Mouse (Mus musculus) layer of hippocampus, postnatal 10 days (tissue): ENCODE data around the gene Eps8l3. TPM values are rescaled to one million over a fixed set of nuclear protein-coding genes. Genes with fewer than 3 reads are reported as not detected.

Experiments used
- DNase-seq, 2 experiments: peaks; one replicate each; pipeline ENCODE4 v3.0.0; 2021; ENCODE audit warnings: low spot score in 2 of 2
- long read RNA-seq: library from polyadenylated mRNA; stranded (forward); transcript quantifications from one replicate; pipeline ENCODE4 v2.0.0, GENCODE M21; 2023
- total RNA-seq, 2 experiments: library from RNA; stranded (reverse); gene quantifications; 2 replicates each; pipeline ENCODE4 v1.2.3; 2021

Eps8l3 gene
- not detected for total RNA-seq
- long read RNA-seq = 0 reads

- DNase-seq = no peak
Observed at GRCm38 (mm10) chr3:107877005-107877404, at the start of gene Eps8l3. Gene Eps8l3 (plus strand): TSS chr3:107877229.

DNA sequence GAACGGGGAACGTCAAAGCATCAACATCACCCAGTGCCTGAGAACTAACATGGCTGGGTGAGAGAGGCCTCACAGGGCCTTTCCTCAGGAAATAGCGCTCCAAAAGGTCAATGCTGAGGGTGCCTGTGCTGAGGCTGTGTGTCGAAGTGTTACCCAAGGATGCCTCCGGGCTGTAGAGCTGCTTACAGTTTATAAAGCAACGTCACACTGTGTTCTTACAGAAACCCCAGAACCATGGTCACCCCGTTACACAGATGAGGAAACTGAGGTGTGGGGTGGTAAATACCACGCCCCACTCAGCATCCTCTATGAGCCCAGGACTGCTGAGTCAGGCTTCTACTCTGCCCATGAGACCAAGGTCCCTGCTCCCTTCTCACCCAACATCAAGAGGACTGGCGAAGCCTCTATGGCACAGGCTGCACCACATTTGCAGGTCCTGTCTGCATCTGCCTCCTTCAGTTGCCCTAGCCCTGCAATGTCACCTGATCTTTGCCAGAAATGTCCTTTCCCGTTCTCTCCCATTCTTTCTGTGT, 49.1 kb upstream of the Eps8l3 start:
- no peak for DNase-seq

DNA sequence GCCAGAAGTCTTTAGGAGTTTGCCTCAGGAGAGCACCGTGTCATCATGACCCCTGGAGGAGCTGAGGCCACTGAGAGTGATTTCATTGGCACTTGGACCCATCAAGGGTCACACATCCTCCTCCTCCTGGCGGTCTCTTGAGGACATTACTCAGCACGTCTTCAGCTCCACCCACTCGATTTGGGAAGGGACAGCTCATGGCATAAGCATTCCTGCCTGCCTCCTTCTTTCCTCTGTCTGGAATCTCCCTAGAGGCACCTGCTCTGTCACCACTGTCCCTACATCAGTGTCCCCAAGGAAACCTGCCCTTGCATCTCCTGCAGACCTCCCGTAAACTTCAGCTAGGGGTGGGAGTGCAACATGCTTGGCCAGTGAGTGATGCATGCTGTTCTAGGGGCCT, 48.5 kb upstream of the Eps8l3 start:
- no peak for DNase-seq

GRCm38 (mm10) chr3:107828997-107829396, 48.0 kb upstream of the Eps8l3 start:
- no peak for DNase-seq

GRCm38 (mm10) chr3:107829625-107830024, 47.4 kb upstream of the Eps8l3 start:
- no peak for DNase-seq

- DNase-seq = peak in 1 of 2 experiments; percentile 33
Observed at GRCm38 (mm10) chr3:107831875-107832554, 45.0 kb upstream of the Eps8l3 start.

DNA sequence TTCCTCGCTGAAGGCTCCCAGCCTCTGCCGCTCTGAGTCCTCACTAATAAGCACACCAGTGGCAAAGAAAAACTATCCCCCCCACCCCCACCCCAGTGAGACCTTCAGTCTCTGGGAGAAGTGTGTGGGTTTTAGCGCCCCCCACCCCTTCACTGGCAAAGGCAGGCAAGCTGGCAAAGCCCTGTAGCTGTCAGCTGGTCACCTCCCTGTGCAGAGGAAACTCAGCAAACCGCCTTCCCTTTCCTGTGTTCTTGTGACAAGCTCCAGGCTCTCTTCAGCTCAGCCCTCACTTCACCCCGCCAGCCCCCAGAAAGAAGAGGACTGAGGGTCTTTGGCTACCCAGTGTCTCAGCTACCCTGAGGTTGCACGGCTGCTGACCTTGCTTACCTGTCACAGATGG, 44.4 kb upstream of the Eps8l3 start:
- DNase-seq = peak in 1 of 2 experiments; percentile 43

DNA sequence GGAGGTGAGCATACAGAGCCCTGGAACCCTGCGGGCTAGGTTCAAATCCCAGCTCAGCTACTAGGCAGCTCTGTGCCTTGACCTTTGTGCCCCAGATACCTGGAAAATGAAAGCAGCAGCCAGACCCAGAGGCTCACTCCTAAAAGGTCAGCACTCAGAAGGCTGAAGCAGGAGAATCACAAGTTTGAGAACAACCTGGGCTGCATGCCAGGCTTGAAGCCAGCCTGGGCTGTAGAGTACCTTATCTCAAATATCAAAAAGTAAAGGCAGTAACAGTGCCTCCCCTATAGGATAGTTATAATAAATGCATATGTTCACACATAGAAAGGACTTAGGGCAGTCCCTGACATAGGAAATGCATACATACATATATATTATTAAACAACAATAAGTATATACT, 43.7 kb upstream of the Eps8l3 start:
- no peak for DNase-seq

DNA sequence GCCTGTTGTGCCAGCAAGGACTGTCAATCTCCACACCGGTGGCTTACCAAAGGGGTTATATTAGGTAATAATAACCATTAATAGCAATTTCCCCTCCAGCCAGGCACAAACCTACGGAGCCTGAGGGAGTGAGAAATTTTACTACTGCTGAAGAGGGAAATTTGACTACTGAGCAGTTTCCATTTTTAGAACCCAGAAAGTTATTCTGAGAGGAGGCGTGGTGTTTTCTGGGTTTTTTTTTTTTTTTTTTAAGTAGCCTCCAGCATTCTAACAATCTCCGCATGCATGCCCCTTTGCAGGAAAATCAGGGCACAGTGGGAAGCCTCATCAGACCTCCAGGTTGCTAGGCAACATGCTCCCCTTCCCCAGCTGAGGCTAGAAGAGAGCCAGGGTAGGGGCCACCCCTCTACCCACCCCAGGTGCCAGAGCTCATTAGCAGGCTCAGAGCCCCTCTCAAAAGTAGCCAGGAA, 43.1 kb upstream of the Eps8l3 start:
- peak in 1 of 2 experiments; percentile 51 for DNase-seq

GRCm38 (mm10) chr3:107835301-107835700, 41.7 kb upstream of the Eps8l3 start:
- DNase-seq = no peak

- DNase-seq = no peak
Observed at GRCm38 (mm10) chr3:107839855-107840254, 37.2 kb upstream of the Eps8l3 start.

- DNase-seq = no peak
Observed at GRCm38 (mm10) chr3:107840855-107841254, 36.2 kb upstream of the Eps8l3 start.

DNA sequence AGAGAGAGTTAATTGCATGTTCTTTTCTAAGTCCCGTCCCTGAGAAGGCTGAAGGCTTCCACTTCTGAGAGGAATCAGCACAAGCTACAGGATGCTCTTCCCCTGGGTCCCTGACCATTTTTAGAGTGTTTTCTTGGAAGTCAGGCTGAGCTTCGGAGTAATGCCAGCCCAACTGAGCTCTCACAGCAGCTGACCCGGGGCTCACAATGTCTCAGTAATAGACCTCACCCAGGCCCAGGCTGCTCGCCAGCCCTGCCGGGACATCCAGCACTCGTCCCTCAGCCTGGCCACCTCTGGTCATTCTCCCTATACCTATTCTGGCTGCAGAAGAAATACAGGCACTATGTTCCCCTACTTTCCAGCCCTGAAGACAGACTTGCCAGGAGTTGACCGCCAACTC, 35.7 kb upstream of the Eps8l3 start:
- peak in 1 of 2 experiments; percentile 48 for DNase-seq

GRCm38 (mm10) chr3:107843406-107843805, 33.6 kb upstream of the Eps8l3 start:
- no peak for DNase-seq

- no peak for DNase-seq
Observed at GRCm38 (mm10) chr3:107844001-107844400, 33.0 kb upstream of the Eps8l3 start.

- no peak for DNase-seq
Observed at GRCm38 (mm10) chr3:107844499-107844898, 32.5 kb upstream of the Eps8l3 start.

- no peak for DNase-seq
Observed at GRCm38 (mm10) chr3:107846175-107846574, 30.9 kb upstream of the Eps8l3 start.

- no peak for DNase-seq
Observed at GRCm38 (mm10) chr3:107846835-107847234, 30.2 kb upstream of the Eps8l3 start.

DNA sequence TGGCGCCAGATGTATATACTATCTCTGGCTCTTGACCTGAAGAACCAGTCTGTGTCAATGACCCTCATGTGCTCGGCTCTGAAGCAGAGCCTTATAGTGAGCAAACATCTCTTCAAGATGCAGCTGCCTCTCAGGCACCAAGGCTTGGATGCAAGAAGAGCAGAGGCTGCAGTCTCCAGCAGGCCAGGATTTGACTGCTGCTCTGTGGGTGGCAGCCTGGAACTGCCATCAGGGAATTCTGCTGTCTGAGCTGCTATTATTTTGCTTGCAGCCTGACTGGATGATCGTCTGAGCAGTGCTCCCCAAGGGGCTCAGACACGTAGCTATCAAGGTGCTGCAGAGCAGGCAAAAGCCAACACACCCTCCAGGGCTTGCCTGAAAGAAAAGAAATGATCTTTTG, 28.9 kb upstream of the Eps8l3 start:
- DNase-seq = peak in 1 of 2 experiments; percentile 43

GRCm38 (mm10) chr3:107849000-107849692, 27.9 kb upstream of the Eps8l3 start:
- no peak for DNase-seq

DNA sequence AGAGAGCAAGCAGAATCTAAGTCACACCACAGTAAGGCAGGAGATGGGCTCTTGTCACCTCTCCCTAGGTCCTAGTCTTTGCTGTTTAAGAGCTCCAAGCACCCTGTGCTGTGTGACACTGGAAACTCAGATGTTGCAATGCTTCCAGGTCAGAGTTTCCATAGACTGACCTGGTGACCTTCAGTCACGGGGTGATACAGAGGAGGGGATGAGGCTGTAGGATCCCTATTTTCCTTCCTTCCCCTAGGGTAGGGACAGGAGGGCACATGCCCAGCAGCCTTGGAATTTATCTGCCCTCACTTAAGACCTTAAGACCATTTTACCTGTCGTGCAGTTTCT, 27.4 kb upstream of the Eps8l3 start:
- DNase-seq = no peak

DNA sequence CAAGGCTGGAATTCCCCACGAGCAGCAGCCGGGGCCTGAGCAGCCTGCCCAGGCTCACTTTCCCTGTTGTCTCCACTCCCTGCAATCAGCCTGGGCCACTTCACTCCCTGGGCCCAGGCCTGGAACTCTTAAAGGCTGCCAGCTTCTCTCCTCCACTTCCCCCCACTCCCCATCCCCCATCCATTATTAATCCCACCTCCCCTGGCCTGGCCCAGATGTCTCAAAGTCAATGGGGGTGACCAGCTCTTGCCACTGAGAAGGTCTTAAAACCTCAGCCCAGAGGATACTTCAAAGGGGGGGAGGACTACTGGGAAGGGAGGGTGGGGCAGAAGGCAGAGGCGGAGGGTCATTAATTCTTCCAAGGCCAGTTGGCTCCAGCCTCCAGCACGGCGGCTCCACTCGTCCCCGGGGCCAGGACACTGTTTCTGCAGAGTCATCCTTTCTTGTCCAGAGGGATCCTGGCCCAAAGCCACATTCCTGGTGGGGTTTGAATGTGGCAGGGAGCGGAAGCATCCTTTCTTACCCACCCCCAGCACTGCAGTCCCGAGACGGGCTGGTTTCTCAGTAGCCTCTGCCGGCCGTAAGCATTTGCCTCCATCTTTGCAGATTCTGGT, 26.5 kb upstream of the Eps8l3 start:
- peak in 1 of 2 experiments; percentile 68 for DNase-seq
